In genomic region chr7:16842645-16843063, GRCm38 (mm10) we compare ENCODE assay signal across 8 mouse cellular contexts. TPM values are rescaled to one million over a fixed set of nuclear protein-coding genes. Genes with fewer than 3 reads are reported as not detected.
DNase-seq lines count a peak whose midpoint lies in the region; ATAC-seq and TF ChIP-seq lines count a peak whose summit lies in the region.

Gene Prkd2, plus strand, starts transcription at chr7:16842902.

- peak; percentile 90 for ATAC-seq in forebrain, embryonic 11.5 days (replicated peaks; ENCODE audit: low FRiP score)
- ATAC-seq in heart, embryonic 15.5 days (replicated peaks; ENCODE audit: insufficient number of reproducible peaks, insufficient read depth, low FRiP score, low read depth): peak; percentile 89
- ATAC-seq in liver, embryonic 12.5 days: peak; percentile 79

- H3K9me3 ChIP-seq in CH12.LX (replicated peaks; ENCODE audit: low read length): no peaks in the 10 kb centered on the region
- H3K9me3 ChIP-seq in forebrain, embryonic 11.5 days (ENCODE audit: control insufficient read depth, low read length): no peaks in the 10 kb centered on the region
- H3K9me3 ChIP-seq in heart, embryonic 15.5 days (replicated peaks): no peaks in the 10 kb centered on the region
- no peaks in the 10 kb centered on the region for H3K9me3 ChIP-seq in liver, embryonic 12.5 days (replicated peaks)

- no peak for TF ChIP-seq RAD21 in CH12.LX (IDR thresholded peaks at IDR 0.05; ENCODE audit: low read depth, low read length)

- H3K36me3 ChIP-seq in CH12.LX (replicated peaks in 1 of 2; ENCODE audit: control insufficient read depth in 1 of 2, insufficient read depth in 1 of 2, low read length in 1 of 2): peaks cover 41 to 54% of the 10 kb centered on the region in 2 experiments
- peaks cover 2% of the 10 kb centered on the region; the same call in 1 of the 2 replicates for H3K36me3 ChIP-seq in forebrain, embryonic 11.5 days (ENCODE audit: control insufficient read depth, insufficient read depth, low read length)
- peaks cover 34% of the 10 kb centered on the region for H3K36me3 ChIP-seq in heart, embryonic 15.5 days
- peaks cover 41% of the 10 kb centered on the region for H3K36me3 ChIP-seq in liver, embryonic 12.5 days
- peaks cover 1% of the 10 kb centered on the region for H3K36me3 ChIP-seq in splenic B cell, adult 2 months (ENCODE audit: control insufficient read depth, insufficient read depth, low read length, poor library complexity, severe bottlenecking)

- TF ChIP-seq POLR2A in CH12.LX (IDR thresholded peaks at IDR 0.05; ENCODE audit: low read depth, low read length): peak; percentile 62; the same call in 1 of the 2 replicates

- TF ChIP-seq CTCF in CH12.LX (conservative IDR thresholded peaks at IDR 0.05 in 1 of 2, IDR thresholded peaks at IDR 0.05 in 1 of 2; ENCODE audit: low read depth in 2 of 2, low read length in 2 of 2): no peak

- H3K27ac ChIP-seq in CH12.LX (ENCODE audit: insufficient read depth, low read depth): peak within 1 kb of the TSS; percentile 91
- H3K27ac ChIP-seq in forebrain, embryonic 11.5 days (ENCODE audit: low read depth, low read length): peak within 1 kb of the TSS; percentile 34; the same call in 1 of the 2 replicates
- peak within 1 kb of the TSS; percentile 88 for H3K27ac ChIP-seq in heart, embryonic 15.5 days
- peak within 1 kb of the TSS; percentile 73 for H3K27ac ChIP-seq in liver, embryonic 12.5 days

- peaks cover 24% of the 10 kb centered on the region for H3K79me2 ChIP-seq in CH12.LX (replicated peaks; ENCODE audit: control insufficient read depth, extremely low read depth, insufficient read depth, poor library complexity, severe bottlenecking)

- peak; percentile 83 for DNase-seq in CH12.LX (ENCODE audit: extremely low read depth)
- peak; percentile 74 for DNase-seq in c-Kit-positive CD71-positive TER-119-negative erythroid progenitor cells, embryonic 14.5 days (ENCODE audit: low read depth)
- peak; percentile 94 for DNase-seq in forebrain, embryonic 11.5 days (ENCODE audit: low spot score)
- DNase-seq in kidney, postnatal 14 days: peak; percentile 96
- DNase-seq in naive thymus-derived CD4-positive, alpha-beta T cell, adult 2 months (ENCODE audit: low read depth): peak; percentile 85
- DNase-seq in splenic B cell, adult 2 months (ENCODE audit: low read depth, low spot score): peak; percentile 85

- whole genome bisulfite sequencing in forebrain, embryonic 11.5 days: under 1% methylated on average over 32 of the region's 32 CpGs
- 0% methylated on average over 32 of the region's 32 CpGs for WGBS in heart, embryonic 15.5 days
- 1% methylated on average over 32 of the region's 32 CpGs for WGBS in liver, embryonic 12.5 days (ENCODE audit: insufficient replicate concordance)

- H3K27me3 ChIP-seq in CH12.LX (replicated peaks): no peaks in the 10 kb centered on the region
- H3K27me3 ChIP-seq in forebrain, embryonic 11.5 days (ENCODE audit: control insufficient read depth, insufficient read depth, low read length): no peaks in the 10 kb centered on the region
- no peaks in the 10 kb centered on the region for H3K27me3 ChIP-seq in heart, embryonic 15.5 days
- H3K27me3 ChIP-seq in liver, embryonic 12.5 days (replicated peaks): no peaks in the 10 kb centered on the region
- no peaks in the 10 kb centered on the region for H3K27me3 ChIP-seq in splenic B cell, adult 2 months (ENCODE audit: control insufficient read depth, insufficient read depth, low read length, poor library complexity, severe bottlenecking)

- peak within 1 kb of the TSS; percentile 88 for H3K4me2 ChIP-seq in CH12.LX (ENCODE audit: insufficient read depth, low read depth, poor library complexity, severe bottlenecking)
- peak within 1 kb of the TSS; percentile 97 for H3K4me2 ChIP-seq in forebrain, embryonic 11.5 days (ENCODE audit: low read depth, low read length, severe bottlenecking)
- H3K4me2 ChIP-seq in heart, embryonic 15.5 days: peak within 1 kb of the TSS; percentile 97
- peak within 1 kb of the TSS; percentile 95 for H3K4me2 ChIP-seq in liver, embryonic 12.5 days

- dilution Hi-C loops in CH12.LX (cut with MboI; ENCODE audit: extremely low pct_ligation_motif_present, extremely low pct_unique_long_range_greater_than_20kb, low sequenced_read_pairs): no loop called here

- peak within 1 kb of the TSS; percentile 93 for H3K9ac ChIP-seq in CH12.LX (ENCODE audit: insufficient read depth, low read depth)
- H3K9ac ChIP-seq in forebrain, embryonic 11.5 days (ENCODE audit: low read length): peak within 1 kb of the TSS; percentile 76
- H3K9ac ChIP-seq in heart, embryonic 15.5 days: peak within 1 kb of the TSS; percentile 82
- peak within 1 kb of the TSS; percentile 80 for H3K9ac ChIP-seq in liver, embryonic 12.5 days

- H3K4me1 ChIP-seq in CH12.LX (ENCODE audit: control insufficient read depth in 1 of 2, insufficient read depth in 2 of 2): peaks cover 24 to 55% of the 10 kb centered on the region in 2 experiments
- peaks cover 8% of the 10 kb centered on the region for H3K4me1 ChIP-seq in forebrain, embryonic 11.5 days (replicated peaks; ENCODE audit: control insufficient read depth, insufficient read depth, low read length)
- H3K4me1 ChIP-seq in heart, embryonic 15.5 days (replicated peaks): peaks cover 34% of the 10 kb centered on the region
- H3K4me1 ChIP-seq in liver, embryonic 12.5 days: peaks cover 64% of the 10 kb centered on the region

- no peak for TF ChIP-seq EP300 in CH12.LX (IDR thresholded peaks at IDR 0.05; ENCODE audit: low read length)

- in situ Hi-C loops in CH12.LX (cut with MboI; ENCODE audit: low pct_ligation_motif_present, low pct_unique_long_range_greater_than_20kb, low sequenced_read_pairs): no loop called here

- H3K4me3 ChIP-seq in CH12.LX (replicated peaks in 1 of 3; ENCODE audit: low read depth in 2 of 3, low read length in 2 of 3, poor library complexity in 1 of 3): peak within 1 kb of the TSS; percentile 82 to 97 (median 86)
- H3K4me3 ChIP-seq in forebrain, embryonic 11.5 days (ENCODE audit: low read depth, low read length): peak within 1 kb of the TSS; percentile 59
- peak within 1 kb of the TSS; percentile 86 for H3K4me3 ChIP-seq in heart, embryonic 15.5 days
- H3K4me3 ChIP-seq in liver, embryonic 12.5 days: peak within 1 kb of the TSS; percentile 67

TF ChIP-seq in CH12.LX, 34 proteins besides CTCF, POLR2A, EP300 and RAD21:
- TF ChIP-seq JUND (conservative IDR thresholded peaks at IDR 0.05; ENCODE audit: low read depth, low read length) (no peak), ELF1 (IDR thresholded peaks at IDR 0.05; ENCODE audit: low read depth, low read length) (peak; percentile 76), NELFE (IDR thresholded peaks at IDR 0.05; ENCODE audit: low read depth, low read length) (peak; percentile 65; the same call in 1 of the 2 replicates), ETS1 (conservative IDR thresholded peaks at IDR 0.05; ENCODE audit: low read depth, low read length) (peak; percentile 18), MAX (IDR thresholded peaks at IDR 0.05; ENCODE audit: low read length) (peak; percentile 46; the same call in 1 of the 2 replicates), BHLHE40 (IDR thresholded peaks at IDR 0.05; ENCODE audit: low read depth, low read length) (peak; percentile 77), RCOR1 (conservative IDR thresholded peaks at IDR 0.05; ENCODE audit: low read depth, low read length) (no peak; the same call in 1 of the 2 replicates), MEF2A (IDR thresholded peaks at IDR 0.05; ENCODE audit: borderline replicate concordance, low read depth, low read length) (peak; percentile 32; the same call in 1 of the 2 replicates), PAX5 (IDR thresholded peaks at IDR 0.05; ENCODE audit: low read length) (no peak), ZMIZ1 (IDR thresholded peaks at IDR 0.05; ENCODE audit: low read depth, low read length) (peak; percentile 31; the same call in 1 of the 2 replicates), MAFK (IDR thresholded peaks at IDR 0.05; ENCODE audit: insufficient replicate concordance, low read length) (no peak), MXI1 (IDR thresholded peaks at IDR 0.05; ENCODE audit: low read depth, low read length) (peak; percentile 45; the same call in 1 of the 2 replicates), MYC (IDR thresholded peaks at IDR 0.05; ENCODE audit: low read depth, low read length) (0 out of 2 replicates have a peak, but pooled peaks have one; percentile 15), TCF12 (IDR thresholded peaks at IDR 0.05; ENCODE audit: low read depth, low read length) (0 out of 2 replicates have a peak, but pooled peaks have one; percentile 7), IRF4 (IDR thresholded peaks at IDR 0.05; ENCODE audit: low read depth, low read length) (0 out of 2 replicates have a peak, but pooled peaks have one; percentile 45), SIN3A (IDR thresholded peaks at IDR 0.05; ENCODE audit: low read length) (peak; percentile 73), HCFC1 (IDR thresholded peaks at IDR 0.05; ENCODE audit: low read depth, low read length) (peak; percentile 55), E2F4 (IDR thresholded peaks at IDR 0.05; ENCODE audit: insufficient replicate concordance, low read depth, low read length) (peak; percentile 41; the same call in 1 of the 2 replicates), TBP (conservative IDR thresholded peaks at IDR 0.05; ENCODE audit: low read depth, low read length) (0 out of 2 replicates have a peak, but pooled peaks have one; percentile 36), NRF1 (IDR thresholded peaks at IDR 0.05; ENCODE audit: low read depth, low read length) (0 out of 2 replicates have a peak, but pooled peaks have one; percentile 5)
TF ChIP-seq in CH12.LX: peak in this region for 16.

RNA-seq across cellular contexts. Expression of gene Prkd2, which starts in this region (rescaled TPM):
- 18.0 and 18.7 TPM in 2 replicates for total RNA-seq in CH12.LX (2012; rRNA removed)
- 8.6 and 9.8 TPM in 2 replicates for total RNA-seq in CH12.LX (2014; rRNA removed)
- polyA plus RNA-seq in CH12.LX (2012; ENCODE audit: insufficient read length, low read depth): 32.2 and 39.0 TPM in 2 replicates
- 11.0 and 11.6 TPM in 2 replicates for polyA plus RNA-seq in forebrain, embryonic 11.5 days (2014; fragmentation: Nextera tagmentation; extraction: Ambion mirVana)
- polyA plus RNA-seq in heart, embryonic 15.5 days (2015; fragmentation: Nextera tagmentation; extraction: Ambion mirVana): 9.9 and 13.3 TPM in 2 replicates
- polyA plus RNA-seq in liver, embryonic 12.5 days (2016; fragmentation: Nextera tagmentation; extraction: Ambion mirVana): 4.4 and 4.7 TPM in 2 replicates

Comparison
In these comparisons a context has a peak if more than half of its experiments do, and no peak if none do; other contexts are left out.
1. Peak in every context shown above with its lines: DNase-seq, ATAC-seq, H3K4me3 ChIP-seq and H3K27ac ChIP-seq.
2. H3K27ac ChIP-seq: peak in every context shown above with its lines; median percentile 91 in CH12.LX; 88 in heart, embryonic 15.5 days; 73 in liver, embryonic 12.5 days; 34 in forebrain, embryonic 11.5 days.